Mouse (Mus musculus): ENCODE results near the gene 6430548M08Rik.

DNA sequence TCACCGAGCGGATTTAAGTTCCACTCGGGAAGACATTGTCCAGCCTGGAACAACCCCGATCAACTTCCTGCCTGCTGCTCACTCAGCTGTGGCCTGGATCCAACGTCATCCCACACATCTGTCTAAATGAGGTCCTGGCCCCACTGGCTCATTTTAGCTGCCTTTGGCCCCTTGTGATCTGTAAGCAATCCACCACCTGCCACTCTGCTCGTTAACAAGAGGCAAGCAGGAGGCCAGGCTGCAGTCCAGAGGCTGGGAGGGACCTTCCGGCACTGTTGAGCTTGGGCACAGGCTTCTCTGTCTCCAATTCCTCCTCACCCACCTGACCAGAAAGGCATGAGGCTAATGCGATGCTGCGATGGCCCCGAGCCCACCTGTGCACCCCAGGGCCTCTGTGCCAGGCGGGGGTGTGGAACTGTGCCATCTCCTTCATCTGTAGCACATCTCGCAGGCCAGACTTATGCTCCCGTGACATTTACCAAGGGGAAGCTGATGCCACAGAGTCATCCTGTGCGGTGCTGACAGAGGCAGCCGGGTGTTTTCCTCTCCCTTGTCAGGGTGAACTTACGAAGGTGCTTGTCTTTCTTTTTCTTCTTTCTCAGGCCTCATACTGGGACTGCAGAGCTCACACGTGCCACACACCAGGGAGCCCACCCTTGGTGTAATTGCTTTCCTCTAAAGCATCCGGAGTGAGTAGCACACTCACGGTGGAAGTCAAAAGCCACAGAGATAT lies 45.9 kb upstream of the 6430548M08Rik start:
- TF ChIP-seq CTCF (IDR thresholded peaks at IDR 0.05; ENCODE audit: low read depth) (no peak), EP300 (optimal IDR thresholded peaks at IDR 0.05) (no peak)
